Mouse (Mus musculus) G1E (cell line): ENCODE data around the gene Tmem63b. TPM values are rescaled to one million over a fixed set of nuclear protein-coding genes. Genes with fewer than 3 reads are reported as not detected.
A peak's percentile ranks its signal among the peaks of the same experiment; 100 is the strongest.

ENCODE experiments used
- ATAC-seq: 2 replicates; pipeline ENCODE4 v1.8.0; 2016; ENCODE audit warnings: mild to moderate bottlenecking; ENCODE audit not compliant: insufficient number of reproducible peaks, poor library complexity, low FRiP score, severe bottlenecking; ENCODE audit errors: extremely low read depth
- DNase-seq: peaks from one replicate; pipeline ENCODE4 v3.0.0; 2012; ENCODE audit warnings: low spot score
- H3K27me3 ChIP-seq: 2 replicates; pipeline ENCODE4 v1.6.1; 2012; ENCODE audit warnings: mild to moderate bottlenecking, low read length, inconsistent platforms; ENCODE audit not compliant: insufficient read depth
- H3K36me3 ChIP-seq: replicated peaks from 2 replicates; pipeline ENCODE3; 2012; ENCODE audit warnings: mild to moderate bottlenecking, inconsistent platforms
- H3K4me1 ChIP-seq: 2 replicates; pipeline ENCODE4 v1.6.1; 2012; ENCODE audit warnings: low read depth, low read length, inconsistent platforms, mixed read lengths; ENCODE audit not compliant: insufficient read depth
- H3K4me3 ChIP-seq: 2 replicates; pipeline ENCODE4 v1.5.1; 2012; ENCODE audit warnings: low read depth, mild to moderate bottlenecking, inconsistent platforms, low read length, moderate library complexity, mixed read lengths
- H3K9me3 ChIP-seq: replicated peaks from 2 replicates; pipeline ENCODE4 v1.6.1; 2012; ENCODE audit warnings: inconsistent platforms
- CTCF ChIP-seq: IDR thresholded peaks from 2 replicates; pipeline ENCODE4 v1.5.1; 2012; ENCODE audit warnings: low read depth, low read length, inconsistent platforms, mixed read lengths
- GATA1 ChIP-seq: IDR thresholded peaks from 2 replicates; pipeline ENCODE4 v1.6.1; 2012; ENCODE audit warnings: borderline replicate concordance, low read length, inconsistent platforms, mixed read lengths
- GATA2 ChIP-seq: IDR thresholded peaks from 2 replicates; pipeline ENCODE4 v1.6.1; 2012; ENCODE audit warnings: low read depth, low read length, inconsistent platforms, borderline replicate concordance
- POLR2AphosphoS5 ChIP-seq: IDR thresholded peaks from 2 replicates; pipeline ENCODE4 v1.6.1; 2012; ENCODE audit warnings: low read depth, low read length, inconsistent platforms; ENCODE audit not compliant: insufficient replicate concordance
- TAL1 ChIP-seq: conservative IDR thresholded peaks from 2 replicates; pipeline ENCODE4 v1.6.1; 2012; ENCODE audit warnings: low read depth, low read length, inconsistent platforms, mixed read lengths
- polyA plus RNA-seq: library from polyadenylated mRNA; stranded (reverse); fragments of >175 nt; gene quantifications from 2 replicates; pipeline ENCODE4 v1.2.3, GENCODE M21; 2012
- total RNA-seq, 2 experiments: library from RNA; stranded (forward) in 1 of 2; stranded (reverse) in 1 of 2; fragments of 200-1000 nt in 1 of 2; fragments of >200 nt in 1 of 2; fragmentation: Nextera tagmentation in 1 of 2; gene quantifications; 2 replicates each; pipeline ENCODE4 v1.2.3; 2014 to 2017

Gene Tmem63b
- total and polyA plus RNA-seq, 3 experiments, result 9.9 to 25.0 (median 21.6) TPM

GRCm38 (mm10) chr17:45709829-45710228 lies 23.1 kb upstream of the Tmem63b start:
- DNase-seq (no peak), ATAC-seq (no peak)
- H3K4me3 ChIP-seq, result no peak overlapping the region
- peaks cover 41% of the 10 kb centered on the region for H3K4me1 ChIP-seq
- H3K9me3 ChIP-seq, result no peaks in the 10 kb centered on the region
- H3K27me3 ChIP-seq, result peaks cover 3% of the 10 kb centered on the region
- TF ChIP-seq CTCF (no peak), POLR2AphosphoS5 (no peak), TAL1 (no peak), GATA1 (no peak), GATA2 (no peak)
- H3K36me3 ChIP-seq, result peaks cover 20% of the 10 kb centered on the region

- no peaks in the 10 kb centered on the region for H3K9me3 ChIP-seq
- no peak for TF ChIP-seq TAL1
- no peak for TF ChIP-seq CTCF
- TF ChIP-seq GATA2, result no peak
- no peak for TF ChIP-seq GATA1
- no peak for TF ChIP-seq POLR2AphosphoS5
- peaks cover 15% of the 10 kb centered on the region for H3K36me3 ChIP-seq
- ATAC-seq, result no peak
- H3K4me1 ChIP-seq, result peaks cover 54% of the 10 kb centered on the region
- peaks cover 3% of the 10 kb centered on the region for H3K27me3 ChIP-seq
- no peak overlapping the region for H3K4me3 ChIP-seq
- DNase-seq, result no peak
These were observed 21.5 kb upstream of the Tmem63b start for GRCm38 (mm10) chr17:45708179-45708578.

- DNase-seq, result no peak
- ATAC-seq, result no peak
- TF ChIP-seq TAL1 (no peak), POLR2AphosphoS5 (no peak), GATA1 (no peak), GATA2 (no peak), CTCF (no peak)
- Histone ChIP-seq H3K9me3 (no peaks in the 10 kb centered on the region), H3K4me3 (no peak overlapping the region), H3K36me3 (peaks cover 13% of the 10 kb centered on the region), H3K4me1 (peaks cover 59% of the 10 kb centered on the region), H3K27me3 (peaks cover 3% of the 10 kb centered on the region)
These were observed 20.7 kb upstream of the Tmem63b start for GRCm38 (mm10) chr17:45707376-45707775.

- no peaks in the 10 kb centered on the region for H3K9me3 ChIP-seq
- TF ChIP-seq TAL1, result no peak
- TF ChIP-seq CTCF, result no peak
- no peak for TF ChIP-seq POLR2AphosphoS5
- TF ChIP-seq GATA2, result no peak
- TF ChIP-seq GATA1, result no peak
- peaks cover 57% of the 10 kb centered on the region for H3K4me1 ChIP-seq
- ATAC-seq, result no peak
- H3K27me3 ChIP-seq, result peaks cover 3% of the 10 kb centered on the region
- H3K4me3 ChIP-seq, result no peak overlapping the region
- H3K36me3 ChIP-seq, result peaks cover 7% of the 10 kb centered on the region
- DNase-seq, result no peak
These were observed 20.1 kb upstream of the Tmem63b start for GRCm38 (mm10) chr17:45706796-45707195.

GRCm38 (mm10) chr17:45703187-45703586 lies 16.5 kb upstream of the Tmem63b start:
- no peaks in the 10 kb centered on the region for H3K27me3 ChIP-seq
- ATAC-seq (peak; percentile 89), DNase-seq (peak; percentile 64)
- TF ChIP-seq POLR2AphosphoS5 (no peak), GATA2 (no peak)
- H3K4me3 ChIP-seq, result peak overlapping the region; percentile 62; the same call in 1 of the 2 replicates
- no peaks in the 10 kb centered on the region for H3K9me3 ChIP-seq
- peaks cover 22% of the 10 kb centered on the region for H3K36me3 ChIP-seq
- H3K4me1 ChIP-seq, result peaks cover 61% of the 10 kb centered on the region

- TF ChIP-seq GATA2, result no peak
- no peak for ATAC-seq
- H3K4me1 ChIP-seq, result peaks cover 58% of the 10 kb centered on the region
- no peak for DNase-seq
- H3K27me3 ChIP-seq, result no peaks in the 10 kb centered on the region
- H3K36me3 ChIP-seq, result peaks cover 31% of the 10 kb centered on the region
- no peak overlapping the region; the same call in 1 of the 2 replicates for H3K4me3 ChIP-seq
- H3K9me3 ChIP-seq, result no peaks in the 10 kb centered on the region
These were observed 15.5 kb upstream of the Tmem63b start for GRCm38 (mm10) chr17:45702254-45702653.

- H3K9me3 ChIP-seq, result no peaks in the 10 kb centered on the region
- no peak for DNase-seq
- no peak for ATAC-seq
- TF ChIP-seq GATA1 (no peak), TAL1 (no peak), CTCF (no peak), POLR2AphosphoS5 (no peak), GATA2 (no peak)
- H3K4me3 ChIP-seq, result no peak overlapping the region
- H3K27me3 ChIP-seq, result no peaks in the 10 kb centered on the region
- peaks cover 41% of the 10 kb centered on the region for H3K36me3 ChIP-seq
- H3K4me1 ChIP-seq, result peaks cover 59% of the 10 kb centered on the region
These were observed 14.5 kb upstream of the Tmem63b start for GRCm38 (mm10) chr17:45701236-45701591.
